Mouse (Mus musculus): Measurements from ENCODE around the gene Comp. TPM values are rescaled to one million over a fixed set of nuclear protein-coding genes. Genes with fewer than 3 reads are reported as not detected.
A peak's percentile ranks its signal among the peaks of the same experiment; 100 is the strongest.

The Comp gene
- total RNA-seq, 2 experiments from 2014 or later, result 0.32 to 0.91 TPM

GRCm38 (mm10) chr8:70353194-70353817 is 20.1 kb upstream of the Comp start, which contains the start of gene Upf1:
TSS of gene Upf1 (minus strand) at chr8:70353278.
- peak; percentile 99 for DNase-seq

GRCm38 (mm10) chr8:70354004-70354403 is 19.4 kb upstream of the Comp start:
- DNase-seq, result no peak

GRCm38 (mm10) chr8:70356111-70356510 is 17.2 kb upstream of the Comp start:
- DNase-seq, result no peak

- no peak for DNase-seq
Measured at GRCm38 (mm10) chr8:70359411-70359810, 13.9 kb upstream of the Comp start.

GRCm38 (mm10) chr8:70360769-70361168 is 12.6 kb upstream of the Comp start:
- DNase-seq, result no peak

GRCm38 (mm10) chr8:70361484-70362032 is 11.8 kb upstream of the Comp start:
- DNase-seq, result no peak

- DNase-seq, result no peak
Measured at GRCm38 (mm10) chr8:70364066-70364465, 9.3 kb upstream of the Comp start.

GRCm38 (mm10) chr8:70366588-70366987 is 6.8 kb upstream of the Comp start:
- DNase-seq, result no peak

GRCm38 (mm10) chr8:70370476-70370875 is 2.9 kb upstream of the Comp start:
- DNase-seq, result no peak

- no peak for DNase-seq
Measured at GRCm38 (mm10) chr8:70371951-70372350, 1.4 kb upstream of the Comp start.

GRCm38 (mm10) chr8:70374318-70374927 is 1.1 kb downstream of the Comp start:
- no peak for DNase-seq

GRCm38 (mm10) chr8:70375212-70375859 is 2.0 kb downstream of the Comp start:
- no peak for DNase-seq

- no peak for DNase-seq
Measured at GRCm38 (mm10) chr8:70376275-70376741, 3.0 kb downstream of the Comp start.

GRCm38 (mm10) chr8:70377049-70377448 is 3.7 kb downstream of the Comp start:
- no peak for DNase-seq

GRCm38 (mm10) chr8:70380069-70380468 is 6.7 kb downstream of the Comp start:
- no peak for DNase-seq

GRCm38 (mm10) chr8:70383287-70383686 is 9.9 kb downstream of the Comp start:
- peak; percentile 66 to 68 for DNase-seq

GRCm38 (mm10) chr8:70389678-70390077 is 16.3 kb downstream of the Comp start:
- DNase-seq, result no peak

GRCm38 (mm10) chr8:70393087-70393486 is 19.7 kb downstream of the Comp start:
- DNase-seq, result no peak

- DNase-seq, result no peak
Measured at GRCm38 (mm10) chr8:70394269-70394998, 21.1 kb downstream of the Comp start.

- no peak for DNase-seq
Measured at GRCm38 (mm10) chr8:70395649-70396048, 22.3 kb downstream of the Comp start.

GRCm38 (mm10) chr8:70396184-70396583 is 22.8 kb downstream of the Comp start:
- DNase-seq, result no peak
